Mouse (Mus musculus) heart, postnatal 36 days (tissue): ENCODE results near the gene Zfp809. TPM values are rescaled to one million over a fixed set of nuclear protein-coding genes. Genes with fewer than 3 reads are reported as not detected.
"Not testable (repeated sequence)": the region's sequence is repeated elsewhere in the genome, so short reads cannot be mapped to it uniquely, and the experiment has no call there.

Experiments used
- DNase-seq, 2 experiments: peaks; one replicate each; pipeline ENCODE4 v3.0.0; 2021 to 2022
- intact Hi-C: fragments of 180-260 bp; cut with DNase I; formaldehyde crosslinking; loops from one replicate; pipeline ENCODE4 v1.15.1; 2025
- total RNA-seq, 2 experiments: library from RNA; stranded (reverse); gene quantifications; 2 replicates each; pipeline ENCODE4 v1.2.3; 2021

Zfp809 gene
- 10 to 100 TPM; 33.4 to 33.7 TPM for total RNA-seq

GRCm38 (mm10) chr9:22225581-22226388 lies at the start of gene Zfp809:
Zfp809 (plus strand) TSS chr9:22225714.
- DNase-seq: peak; percentile 100
- intact Hi-C loops: loop anchor here (2.0 to 10.0 kb wide), 5 partner anchors 69 to 185 kb away; partner anchors contain the start of genes 9530077C05Rik, Ecsit, Pigyl and Zfp810

DNA sequence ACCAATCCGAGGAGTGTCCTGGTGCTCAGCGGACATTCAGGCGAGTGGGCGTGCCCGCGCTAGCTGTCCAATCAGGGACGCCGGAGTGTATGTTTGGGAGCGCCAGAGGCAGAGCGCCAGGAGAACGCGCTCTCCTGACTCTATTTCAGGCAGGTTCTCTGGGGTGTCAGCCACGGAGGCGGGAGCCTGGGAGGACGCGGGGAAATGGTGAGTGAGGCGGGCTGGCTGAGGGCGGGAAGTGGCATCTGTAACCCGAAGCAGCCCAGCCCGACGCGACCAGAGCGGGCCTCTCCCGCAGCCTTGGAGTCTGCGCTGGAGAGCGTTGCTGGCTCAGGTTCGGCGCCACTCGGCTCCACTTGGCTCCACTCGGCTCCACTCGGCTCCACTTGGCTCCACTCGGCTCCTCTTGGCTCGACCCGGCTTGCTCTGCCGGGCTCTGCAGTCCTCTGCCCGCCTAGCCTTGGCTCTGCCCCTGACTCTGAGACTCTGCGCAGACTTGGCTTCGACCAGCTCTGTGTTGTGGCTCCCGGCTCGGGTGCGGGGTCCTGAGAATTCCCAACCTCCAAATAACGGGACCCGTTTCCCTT lies 37.4 kb upstream of the Zfp809 start, which contains the start of gene Zfp872:
Gene Zfp872, plus strand, starts transcription at position 66 of the 587 bp plus-strand sequence.
- intact Hi-C loops: no loop called here
- DNase-seq: peak; percentile 10 to 29

DNA sequence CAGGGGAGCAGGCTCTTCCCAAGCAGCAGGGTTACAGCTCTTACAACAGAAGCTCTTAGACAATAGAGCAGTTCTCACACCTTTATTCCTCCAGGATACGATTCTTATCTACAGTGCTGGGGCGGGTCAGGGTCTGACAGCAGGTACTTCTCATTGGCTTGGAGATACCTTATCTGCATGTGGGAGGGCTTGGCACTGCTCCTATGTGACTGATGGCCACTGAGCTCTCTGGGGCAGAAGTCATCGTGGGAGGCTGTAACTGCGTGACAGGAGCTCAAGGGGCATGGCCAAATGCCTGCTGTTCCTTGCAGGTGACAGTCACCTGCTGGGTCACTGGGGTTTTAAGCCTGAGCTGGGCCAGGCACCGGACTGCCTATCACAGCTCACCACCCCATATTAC lies 29.1 kb upstream of the Zfp809 start:
- intact Hi-C loops: no loop called here
- DNase-seq: no peak

DNA sequence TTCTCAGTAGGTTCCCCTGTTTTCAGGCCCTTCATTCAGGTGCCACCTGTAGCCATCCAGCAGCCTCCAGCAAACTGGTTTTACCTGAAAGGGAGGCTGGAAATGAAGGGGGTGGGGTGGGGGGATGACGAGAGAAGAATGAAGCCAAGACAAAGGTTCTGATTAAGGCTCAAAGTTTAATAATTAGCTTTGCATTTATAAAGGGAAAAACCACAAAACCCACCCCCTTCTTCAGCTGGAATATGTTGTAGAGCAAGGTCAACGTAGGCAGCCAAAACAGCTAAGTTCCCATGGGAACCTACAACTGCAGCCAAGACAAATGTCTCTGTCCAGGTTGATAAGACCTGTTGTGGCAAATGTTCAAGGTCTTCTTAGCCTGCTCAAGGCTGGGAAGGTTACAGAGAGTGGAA lies 11.7 kb upstream of the Zfp809 start:
- peak in 1 of 2 experiments; percentile 17 for DNase-seq
- intact Hi-C loops: no loop called here

DNA sequence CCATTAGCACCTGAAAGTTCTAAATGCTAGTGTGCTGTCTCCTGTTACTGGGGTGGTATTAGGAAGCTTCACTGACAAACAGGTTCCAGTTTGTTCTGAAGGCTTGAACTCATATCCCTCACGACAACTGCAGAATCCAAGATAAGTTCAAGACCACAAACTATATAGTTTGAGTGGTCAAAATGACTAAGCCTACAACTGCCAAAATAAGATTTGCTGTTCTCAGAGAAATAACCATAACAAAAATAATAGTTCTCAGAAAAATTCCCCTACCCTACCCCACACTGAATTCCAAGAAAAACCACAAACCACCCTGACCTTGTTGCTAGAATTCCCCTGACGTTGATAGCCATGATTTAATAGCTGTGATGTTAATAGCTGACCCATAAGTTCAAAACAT lies 11.0 kb upstream of the Zfp809 start:
- DNase-seq: no peak
- intact Hi-C loops: no loop called here

DNA sequence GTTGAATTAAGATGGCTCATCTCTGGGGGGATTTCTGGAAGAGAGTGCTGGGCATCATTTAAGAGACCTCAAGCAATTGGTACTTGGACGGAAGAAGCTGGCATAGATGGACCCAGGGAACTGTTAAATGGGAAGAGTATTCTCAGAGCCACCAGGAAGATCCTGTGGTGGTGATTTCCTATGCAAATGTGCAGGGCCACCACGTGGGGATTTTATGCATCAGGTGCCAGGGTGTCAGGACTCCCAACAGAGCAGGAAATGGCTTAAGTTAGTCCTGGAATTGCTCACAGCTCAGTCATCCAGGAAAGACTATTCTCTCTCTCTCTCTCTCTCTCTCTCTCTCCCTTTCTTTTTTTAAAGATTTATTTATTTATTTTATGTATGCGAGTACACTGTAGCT lies 8.8 kb upstream of the Zfp809 start:
- intact Hi-C loops: no loop called here
- DNase-seq: no peak

DNA sequence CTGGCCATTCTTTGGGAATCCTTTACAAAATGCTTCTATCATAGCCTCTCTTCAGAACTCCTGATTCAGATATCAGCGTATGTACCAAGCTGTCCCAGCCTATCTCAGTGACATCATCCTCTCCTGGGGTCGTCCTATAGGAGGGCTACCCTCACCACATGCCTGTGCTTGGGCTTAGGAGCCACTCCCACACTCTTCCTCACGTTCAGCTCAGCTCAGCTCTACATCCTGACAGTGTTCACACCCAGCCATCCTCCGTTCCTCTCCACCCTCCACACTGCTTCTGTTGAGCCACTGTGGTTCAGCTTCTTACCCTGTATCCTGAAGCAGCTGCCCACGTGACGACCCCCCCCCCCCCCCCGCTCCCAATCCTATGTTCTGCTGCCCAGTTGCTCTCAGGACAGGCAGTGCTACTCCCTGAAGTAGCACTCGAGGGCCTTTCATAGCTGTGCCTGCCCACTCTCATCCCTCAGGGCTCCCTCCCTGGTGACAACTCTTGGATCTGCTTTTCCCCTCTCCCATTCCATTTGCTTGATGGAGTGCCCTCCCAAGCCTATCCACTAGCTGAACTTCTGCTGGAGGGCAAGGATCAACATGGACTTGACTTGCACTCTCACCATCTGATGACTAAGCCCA lies 7.5 kb upstream of the Zfp809 start:
- DNase-seq: no peak
- intact Hi-C loops: no loop called here

GRCm38 (mm10) chr9:22224066-22224465 lies 1.4 kb upstream of the Zfp809 start:
- DNase-seq: no peak
- intact Hi-C loops: loop anchor here (2.0 to 10.0 kb wide), 4 partner anchors 67 to 187 kb away; partner anchors contain the start of genes 9530077C05Rik, Ecsit and Pigyl

DNA sequence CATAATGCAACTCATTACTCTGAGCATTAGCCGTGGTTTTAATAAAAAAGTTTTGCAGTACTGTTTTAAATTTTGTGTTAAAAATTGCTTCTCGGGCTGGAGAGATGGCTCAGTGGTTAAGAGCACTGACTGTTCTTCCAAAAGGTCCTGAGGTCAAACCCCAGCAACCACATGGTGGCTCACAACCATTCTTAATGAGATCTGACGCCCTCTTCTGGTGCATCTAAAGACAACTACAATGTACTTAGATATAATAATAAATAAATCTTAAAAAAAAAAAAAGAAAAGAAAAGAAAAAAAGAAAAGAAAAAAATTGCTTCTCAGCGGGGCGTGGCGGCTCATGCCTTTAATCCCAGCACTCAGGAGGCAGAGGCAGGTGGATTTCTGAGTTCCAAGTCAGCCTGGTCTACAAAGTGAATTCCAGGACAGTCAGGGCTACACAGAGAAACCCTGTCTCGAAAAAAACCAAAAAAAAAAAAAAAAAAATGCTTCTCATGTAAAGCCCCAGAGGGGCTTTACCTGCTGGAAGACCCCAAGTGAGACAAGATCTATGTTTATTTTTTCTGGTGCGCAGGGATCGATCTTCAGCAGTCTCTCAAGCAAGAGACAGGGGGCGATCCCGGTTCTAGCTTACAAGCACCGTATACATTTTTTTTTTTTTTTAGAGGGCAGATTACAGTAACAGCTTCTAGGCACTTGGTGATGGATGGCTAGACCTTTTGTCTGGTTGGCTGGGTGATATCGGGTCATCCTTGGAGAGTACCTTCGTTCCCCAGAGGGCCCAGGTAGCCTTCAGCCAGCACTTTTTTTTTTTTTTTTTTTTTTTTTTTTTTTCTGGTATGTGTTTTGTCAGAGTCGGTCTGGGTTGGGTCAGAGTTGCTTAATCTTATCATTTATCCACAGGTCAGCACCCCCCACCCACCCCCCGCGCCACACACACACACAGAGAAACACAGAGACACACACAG lies 694 bp upstream of the Zfp809 start:
- DNase-seq: no peak
- intact Hi-C loops: loop anchor here (2.0 to 10.0 kb wide), 5 partner anchors 68 to 186 kb away; partner anchors contain the start of genes 9530077C05Rik, Ecsit, Pigyl and Zfp810

GRCm38 (mm10) chr9:22226389-22226673 lies 817 bp downstream of the Zfp809 start:
- intact Hi-C loops: loop anchor here (5.0 to 10.0 kb wide), 2 partner anchors 81 to 142 kb away; partner anchors contain the start of genes Ecsit and Zfp810

DNA sequence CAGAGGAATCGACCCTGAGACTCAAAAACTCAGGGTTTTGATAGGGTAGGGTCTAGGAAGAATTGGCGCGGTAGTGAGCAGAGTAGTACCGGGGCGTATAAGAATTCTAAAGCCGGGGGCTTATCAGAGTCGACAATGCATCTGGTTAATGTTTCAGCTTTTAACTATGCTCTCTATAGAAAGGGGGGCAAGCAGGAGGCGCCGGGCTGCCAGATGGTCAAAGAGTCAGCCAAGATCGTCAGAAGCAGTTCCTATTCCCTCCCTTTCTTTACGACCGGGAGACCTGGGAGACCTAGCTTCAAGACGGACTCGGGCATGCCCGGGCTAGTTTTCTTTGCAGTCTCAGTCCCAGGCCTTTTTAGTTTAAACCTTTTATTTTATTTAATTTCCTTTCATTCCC lies 1.3 kb downstream of the Zfp809 start:
- intact Hi-C loops: loop anchor here (5.0 to 10.0 kb wide), 2 partner anchors 80 to 142 kb away; partner anchors contain the start of genes Ecsit and Zfp810

More at GRCm38 (mm10) chr9:22226389-22226673, 817 bp downstream of the Zfp809 start:
- not testable (repeated sequence) for DNase-seq

DNA sequence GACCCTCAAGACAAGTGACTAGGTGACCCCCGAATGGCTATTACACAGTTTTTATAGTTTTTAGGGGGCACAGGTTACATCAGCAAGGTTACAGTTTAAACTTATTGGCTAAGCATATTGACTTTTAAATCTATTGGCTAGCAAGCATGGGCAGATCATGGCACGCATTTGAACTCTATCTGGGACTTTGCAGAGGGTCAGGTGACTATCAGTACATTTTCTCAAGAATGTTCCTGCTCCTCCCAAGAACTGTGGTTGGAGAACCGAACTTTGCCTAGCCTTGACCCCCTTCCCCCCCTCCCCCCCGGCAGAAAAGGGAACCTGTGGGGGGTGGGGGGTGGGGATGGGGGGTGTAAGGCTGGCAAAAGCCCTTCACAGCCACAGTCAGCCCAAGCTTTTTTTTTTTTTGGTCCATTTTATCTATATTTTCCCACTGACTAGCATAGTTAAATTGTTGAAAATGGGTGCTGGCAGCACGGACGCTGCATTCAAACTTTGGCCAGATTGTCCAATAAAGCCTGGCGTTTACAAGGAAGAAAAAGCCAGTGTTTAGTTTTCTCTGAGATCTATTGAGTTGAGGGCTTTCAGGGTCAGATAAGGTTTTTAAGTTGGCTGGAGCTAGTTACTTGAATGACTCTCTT lies 4.0 kb downstream of the Zfp809 start:
- intact Hi-C loops: loop anchor here (2.0 to 10.0 kb wide), 4 partner anchors 78 to 179 kb away; partner anchors contain the start of genes Anln, Ecsit and Zfp810
- no peak for DNase-seq

More for the DNA sequence above, 1.3 kb downstream of the Zfp809 start:
- DNase-seq: peak; percentile 46 to 68

DNA sequence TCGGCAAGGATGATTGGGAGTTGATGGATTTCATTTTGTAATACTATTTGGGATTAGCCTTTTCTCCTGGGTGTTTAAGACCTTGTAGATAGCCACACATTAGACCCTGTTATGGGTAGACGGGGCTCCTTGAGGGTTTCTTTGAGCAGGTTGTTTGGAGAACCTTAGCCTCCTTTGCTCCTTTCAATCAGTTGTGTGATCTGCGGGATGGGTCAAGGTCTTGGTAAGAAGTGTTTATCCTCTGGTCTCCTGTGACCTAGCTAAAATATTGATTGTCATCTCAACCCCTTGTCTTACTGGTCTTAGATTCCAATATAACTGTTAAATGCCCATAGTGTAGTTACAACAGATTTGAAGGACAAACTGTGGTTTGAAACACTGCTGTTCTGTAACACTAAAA lies 4.5 kb downstream of the Zfp809 start:
- intact Hi-C loops: loop anchor here (2.0 to 5.0 kb wide), 2 partner anchors 157 to 179 kb away; partner anchors contain the start of gene Anln
- no peak for DNase-seq

DNA sequence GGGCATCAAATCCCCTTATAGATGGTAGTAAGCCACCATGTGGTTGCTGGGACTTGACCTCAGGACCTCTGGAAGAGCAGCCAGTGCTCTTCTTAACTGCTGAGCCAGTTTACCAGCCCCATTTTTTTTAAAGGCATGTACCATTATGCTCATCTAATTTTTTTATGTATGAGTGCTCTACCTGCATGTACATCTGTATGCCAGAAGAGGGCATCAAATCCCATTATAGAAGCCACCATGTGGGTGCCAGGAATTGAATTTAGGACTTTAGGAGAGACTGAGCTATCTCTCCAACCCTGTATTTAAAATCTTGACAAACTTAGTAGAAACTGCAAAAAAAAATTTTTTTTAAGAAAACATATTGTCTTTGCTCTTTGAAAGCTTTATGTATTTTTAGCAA lies 5.0 kb downstream of the Zfp809 start:
- no peak for DNase-seq

GRCm38 (mm10) chr9:22240001-22240400 lies 14.5 kb downstream of the Zfp809 start:
- intact Hi-C loops: no loop called here
- no peak for DNase-seq

More for the DNA sequence above, 5.0 kb downstream of the Zfp809 start:
- intact Hi-C loops: loop anchor here (2.0 to 5.0 kb wide), 2 partner anchors 157 to 178 kb away; partner anchors contain the start of gene Anln

DNA sequence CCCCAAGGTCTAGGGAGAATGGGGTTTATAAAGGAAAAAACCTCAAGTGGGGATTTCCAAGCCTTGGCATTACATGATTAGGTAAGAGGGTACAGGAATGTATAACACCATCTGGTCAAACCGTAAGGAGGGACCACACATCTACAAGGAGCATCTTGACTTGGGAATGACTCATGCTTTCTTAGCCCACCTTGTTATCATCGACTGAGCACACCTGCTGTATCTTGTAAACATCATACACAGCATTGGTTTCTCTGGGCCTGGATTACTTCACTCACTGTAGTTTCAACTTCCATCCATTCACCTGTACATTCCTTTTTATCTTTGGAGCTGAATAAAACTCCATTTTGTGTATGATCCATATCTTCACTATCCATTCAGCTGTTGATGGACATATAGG lies 18.7 kb downstream of the Zfp809 start:
- no peak for DNase-seq
- intact Hi-C loops: no loop called here

DNA sequence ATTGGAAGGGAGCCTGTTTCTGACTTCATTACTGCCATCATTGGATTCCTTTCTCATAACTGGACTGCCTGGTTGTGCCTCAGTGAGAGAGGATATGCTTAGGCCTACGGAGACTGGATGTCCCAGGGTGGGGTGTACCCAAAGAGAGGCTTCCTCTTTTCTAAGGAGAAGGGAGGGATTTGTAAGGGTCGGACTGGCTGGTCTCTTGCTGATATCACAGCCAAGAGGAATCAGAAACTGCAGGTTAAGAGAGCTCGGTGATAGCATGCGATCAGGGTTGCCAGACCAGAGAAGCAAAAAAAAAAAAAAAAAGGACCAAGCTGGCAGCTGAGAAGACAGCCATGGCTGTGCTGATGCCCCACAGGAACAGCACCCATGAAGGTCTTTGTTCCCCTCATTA lies 31.1 kb downstream of the Zfp809 start:
- intact Hi-C loops: no loop called here

GRCm38 (mm10) chr9:22258784-22259183 lies 33.3 kb downstream of the Zfp809 start:
- intact Hi-C loops: no loop called here
- DNase-seq: no peak

More for the DNA sequence above, 31.1 kb downstream of the Zfp809 start:
- no peak for DNase-seq
